Mouse (Mus musculus) liver, postnatal 0 days (tissue): Measurements from ENCODE around the gene Cxcl12. TPM values are rescaled to one million over a fixed set of nuclear protein-coding genes. Genes with fewer than 3 reads are reported as not detected.

Source experiments
- ATAC-seq: fragments of 200-750 bp; cut with Nextera tagmentation; 2 replicates; pipeline ENCODE4 v1.8.0; 2017; ENCODE audit warnings: mild to moderate bottlenecking, moderate library complexity
- DNase-seq: peaks from one replicate; pipeline ENCODE4 v3.0.0-alpha.2; 2016
- H3K27ac ChIP-seq: fragments of 300-500 bp; sonication (generic); 2 replicates; pipeline ENCODE4 v1.5.1; 2014; ENCODE audit warnings: antibody characterized with exemption, moderate library complexity, mild to moderate bottlenecking, low read depth
- H3K27me3 ChIP-seq: fragments of 300-500 bp; sonication (generic); 2 replicates; pipeline ENCODE4 v1.6.1; 2014; ENCODE audit warnings: low read length, control low read depth, mixed read lengths; ENCODE audit not compliant: insufficient read depth
- H3K36me3 ChIP-seq: fragments of 300-500 bp; sonication (generic); replicated peaks from 2 replicates; pipeline ENCODE4 v1.6.1; 2014; ENCODE audit warnings: mild to moderate bottlenecking, control low read depth, low read length, moderate library complexity, mixed read lengths; ENCODE audit not compliant: insufficient read depth
- H3K4me1 ChIP-seq: fragments of 300-500 bp; sonication (generic); 2 replicates; pipeline ENCODE4 v1.6.1; 2014; ENCODE audit warnings: antibody characterized with exemption, mild to moderate bottlenecking, control low read depth; ENCODE audit not compliant: insufficient read depth
- H3K4me2 ChIP-seq: fragments of 300-500 bp; sonication (generic); 2 replicates; pipeline ENCODE4 v1.6.1; 2014; ENCODE audit warnings: low read depth, mild to moderate bottlenecking, low read length, moderate library complexity, mixed read lengths
- H3K4me3 ChIP-seq: fragments of 300-500 bp; sonication (generic); 2 replicates; pipeline ENCODE4 v1.5.1; 2014; ENCODE audit warnings: low read depth, low read length
- H3K9ac ChIP-seq: fragments of 300-500 bp; sonication (generic); replicated peaks from 2 replicates; pipeline ENCODE4 v1.6.1; 2014; ENCODE audit warnings: mild to moderate bottlenecking, moderate library complexity
- H3K9me3 ChIP-seq: fragments of 300-500 bp; sonication (generic); 2 replicates; pipeline ENCODE4 v1.6.1; 2016; ENCODE audit warnings: mild to moderate bottlenecking, control low read depth, low read length, mixed read lengths
- CTCF ChIP-seq: sonication (generic); IDR thresholded peaks from 2 replicates; pipeline ENCODE4 v1.5.1; 2016; ENCODE audit warnings: antibody characterized with exemption, low read depth
- EP300 ChIP-seq: IDR thresholded peaks from 2 replicates; pipeline ENCODE4 v1.6.1; 2016; ENCODE audit warnings: antibody characterized with exemption, low read depth, mild to moderate bottlenecking
- WGBS: fragments of 180-500 bp; shearing (Covaris S2); extraction: QIAGEN DNeasy Blood & Tissue Kit; methylation state at CpG from one replicate; pipeline ENCODE4 v1.1.7; 2014; ENCODE audit not compliant: insufficient replicate concordance; 5-methylcytosine and 5-hydroxymethylcytosine counted together
- polyA plus RNA-seq: library from polyadenylated mRNA; unstranded; fragments of >200 nt; fragmentation: Nextera tagmentation; extraction: Ambion mirVana; gene quantifications from 2 replicates; pipeline ENCODE4 v1.2.1, GENCODE M21; 2015

Gene Cxcl12
- polyA plus RNA-seq, 1 experiment from 2014 or later, result 124 TPM

DNA sequence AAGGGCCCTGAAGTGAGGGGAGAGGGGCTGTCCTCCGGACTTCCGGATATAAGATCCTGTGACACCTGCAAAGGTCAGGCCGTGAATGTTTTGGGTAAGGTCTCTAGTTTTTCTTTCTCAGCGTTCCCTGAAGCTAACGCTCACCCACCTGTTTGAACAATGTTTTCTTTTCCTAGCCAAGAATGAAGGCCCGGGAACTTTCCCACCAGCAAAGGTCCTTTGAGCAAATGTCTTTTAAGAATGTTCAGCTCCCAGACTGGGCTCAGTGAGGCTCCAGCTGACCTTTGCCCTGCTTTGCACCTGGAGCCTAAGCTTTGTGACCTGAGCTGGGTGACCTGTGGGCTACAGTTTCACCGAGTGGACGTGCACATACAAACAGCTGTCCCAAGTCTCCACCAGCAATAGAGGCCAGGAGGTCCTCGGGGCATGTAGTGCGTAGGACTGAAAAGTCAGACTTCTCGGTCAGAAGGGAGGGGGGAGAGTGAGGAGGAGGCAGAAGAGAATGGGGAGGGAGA is 52.6 kb downstream of the Cxcl12 start:
- DNase-seq (no peak), ATAC-seq (no peak)
- H3K4me1 ChIP-seq, result no peaks in the 10 kb centered on the region; the same call in 1 of the 2 replicates
- no peak overlapping the region for H3K4me2 ChIP-seq
- WGBS, result 66% methylated on average over 11 of the region's 11 CpGs
- no peaks in the 10 kb centered on the region for H3K9me3 ChIP-seq
- H3K27ac ChIP-seq, result no peak overlapping the region
- TF ChIP-seq EP300 (no peak), CTCF (no peak)
- H3K4me3 ChIP-seq, result no peak overlapping the region
- H3K36me3 ChIP-seq, result no peaks in the 10 kb centered on the region
- H3K27me3 ChIP-seq, result no peaks in the 10 kb centered on the region
- H3K9ac ChIP-seq, result no peak overlapping the region
